Mouse (Mus musculus) cortical plate, adult 2 months (tissue): ENCODE measurements around the gene Ccdc185.

Experiments
- CTCF ChIP-seq: fragments of 200-500 bp; IDR thresholded peaks from 2 replicates; pipeline ENCODE4 v1.5.1; 2011; ENCODE audit warnings: mild to moderate bottlenecking, control low read depth, low read length; ENCODE audit not compliant: insufficient read depth; ENCODE audit errors: extremely low read depth
- POLR2A ChIP-seq: fragments of 200-500 bp; IDR thresholded peaks from 2 replicates; pipeline ENCODE4 v1.6.1; 2011; ENCODE audit warnings: mild to moderate bottlenecking, low read length, control low read depth; ENCODE audit not compliant: insufficient read depth; ENCODE audit errors: extremely low read depth

DNA sequence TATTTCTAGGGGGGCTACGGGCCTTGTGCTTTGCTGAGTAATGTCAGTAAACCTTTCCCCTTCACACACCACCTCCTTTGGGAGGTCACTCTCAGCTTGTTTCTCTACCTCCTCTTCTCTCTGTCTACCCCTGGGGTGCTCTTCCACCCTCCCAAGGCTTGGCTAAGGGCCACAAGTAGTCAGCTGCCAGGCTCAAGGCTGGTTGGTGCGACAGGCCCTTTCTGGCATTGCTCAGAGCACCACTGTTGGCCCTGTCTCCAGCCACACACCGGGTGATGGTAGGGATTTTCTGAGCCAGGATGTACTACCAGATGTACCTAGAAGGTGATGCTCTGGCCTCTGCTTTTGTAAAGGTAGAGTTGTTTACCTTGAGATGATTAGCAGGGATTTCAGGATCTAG, 35.8 kb upstream of the Ccdc185 start:
- TF ChIP-seq POLR2A (no peak), CTCF (no peak)
